Mouse (Mus musculus) stomach, postnatal 0 days (tissue): ENCODE results near the gene Atp2b2.

Source experiments
- CTCF ChIP-seq: IDR thresholded peaks from 2 replicates; pipeline ENCODE4 v1.5.1; 2016; ENCODE audit warnings: antibody characterized with exemption, low read depth, mild to moderate bottlenecking, moderate library complexity
- EP300 ChIP-seq: optimal IDR thresholded peaks from 2 replicates; pipeline ENCODE3; 2016; ENCODE audit warnings: antibody characterized with exemption

DNA sequence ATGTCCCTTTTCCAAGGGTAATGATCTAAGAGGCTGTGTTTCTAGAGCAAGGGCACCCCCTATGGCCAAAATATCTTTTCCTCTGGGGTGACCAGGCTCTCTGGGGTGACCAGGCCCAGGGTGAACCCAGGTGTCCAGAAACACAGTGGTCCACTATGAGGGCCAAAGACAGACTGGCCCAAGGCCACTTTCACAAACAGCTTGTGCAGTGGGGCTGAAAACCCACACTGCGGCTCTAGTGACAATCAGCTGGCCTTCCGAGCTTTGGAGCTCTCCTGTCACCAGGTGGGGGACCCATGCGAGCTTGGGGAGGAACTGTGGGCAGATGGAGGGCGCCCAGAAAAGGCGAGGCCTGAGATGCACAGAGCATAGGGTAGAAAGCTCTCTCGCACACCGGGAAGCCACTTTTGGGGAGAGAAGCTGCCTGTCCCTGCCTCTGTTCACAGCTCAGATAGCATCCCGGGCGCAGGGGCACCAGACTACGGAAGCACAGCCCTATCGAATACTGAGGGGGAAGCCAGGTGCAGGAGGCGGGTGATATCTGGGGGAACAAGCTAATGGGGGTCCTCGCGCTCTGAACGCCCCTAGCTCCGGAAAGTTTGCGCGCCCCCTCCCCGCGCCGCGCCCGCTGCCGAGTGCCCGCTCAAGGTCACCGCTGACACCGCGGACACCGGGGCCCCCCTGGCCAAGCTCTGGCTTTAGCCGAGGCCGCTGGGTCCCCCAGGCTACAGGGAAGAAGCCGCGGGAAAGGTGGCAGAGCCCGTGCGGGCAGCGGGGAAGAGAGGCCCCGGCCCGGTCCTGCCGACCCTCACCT lies 1.1 kb downstream of the Atp2b2 start:
- TF ChIP-seq EP300 (no peak), CTCF (peak; percentile 34; the same call in 1 of the 2 replicates)
